Mouse (Mus musculus) retina, postnatal 7 days (tissue): ENCODE measurements around the gene Car3.

Experiments
- DNase-seq: peaks from one replicate; pipeline ENCODE4 v3.0.0-alpha.2; 2012; ENCODE audit warnings: low read depth, low spot score

The Car3 gene

GRCm38 (mm10) chr3:14911992-14912582 lies 48.8 kb downstream of the Car3 start:
- no peak for DNase-seq

- no peak for DNase-seq
Observed at GRCm38 (mm10) chr3:14913774-14914173, 50.5 kb downstream of the Car3 start.

- DNase-seq, result no peak
Observed at GRCm38 (mm10) chr3:14915355-14915754, 52.0 kb downstream of the Car3 start.

- no peak for DNase-seq
Observed at GRCm38 (mm10) chr3:14917261-14917660, 53.9 kb downstream of the Car3 start.
